Mouse (Mus musculus) heart, embryonic 11.5 days (tissue): ENCODE data around the gene Nsg2. TPM values are rescaled to one million over a fixed set of nuclear protein-coding genes. Genes with fewer than 3 reads are reported as not detected.

Source experiments
- ATAC-seq: fragments of 200-750 bp; cut with Nextera tagmentation; replicated peaks from 2 replicates; pipeline ENCODE4 v1.8.0; 2017; ENCODE audit warnings: moderate library complexity; ENCODE audit not compliant: insufficient number of reproducible peaks, low FRiP score, low TSS enrichment
- H3K27ac ChIP-seq: fragments of 300-500 bp; sonication (generic); 2 replicates; pipeline ENCODE4 v1.5.1; 2014; ENCODE audit warnings: mild to moderate bottlenecking, low read depth, low read length
- H3K27me3 ChIP-seq: fragments of 300-500 bp; sonication (generic); 2 replicates; pipeline ENCODE4 v1.6.1; 2014; ENCODE audit warnings: mild to moderate bottlenecking, low read length, mixed read lengths; ENCODE audit not compliant: control insufficient read depth, insufficient read depth
- H3K36me3 ChIP-seq: fragments of 300-500 bp; sonication (generic); 2 replicates; pipeline ENCODE4 v1.6.1; 2014; ENCODE audit warnings: mild to moderate bottlenecking, low read length, moderate library complexity, mixed read lengths; ENCODE audit not compliant: control insufficient read depth, insufficient read depth
- H3K4me1 ChIP-seq: fragments of 300-500 bp; sonication (generic); 2 replicates; pipeline ENCODE4 v1.6.1; 2014; ENCODE audit warnings: low read length; ENCODE audit not compliant: control insufficient read depth, insufficient read depth
- H3K4me2 ChIP-seq: fragments of 300-500 bp; sonication (generic); 2 replicates; pipeline ENCODE4 v1.6.1; 2014; ENCODE audit warnings: mild to moderate bottlenecking, moderate library complexity
- H3K4me3 ChIP-seq: fragments of 300-500 bp; sonication (generic); 2 replicates; pipeline ENCODE4 v1.5.1; 2014; ENCODE audit warnings: low read depth, low read length
- H3K9ac ChIP-seq: fragments of 300-500 bp; sonication (generic); 2 replicates; pipeline ENCODE4 v1.6.1; 2014; ENCODE audit warnings: mild to moderate bottlenecking, low read depth, low read length, moderate library complexity
- H3K9me3 ChIP-seq: fragments of 300-500 bp; sonication (generic); replicated peaks from 2 replicates; pipeline ENCODE4 v1.6.1; 2016; ENCODE audit warnings: low read length; ENCODE audit not compliant: control insufficient read depth
- WGBS: fragments of 180-500 bp; shearing (Covaris S2); extraction: QIAGEN DNeasy Blood & Tissue Kit; methylation state at CpG from one replicate; pipeline ENCODE4 v1.1.7; 2014; ENCODE audit not compliant: insufficient replicate concordance; 5-methylcytosine and 5-hydroxymethylcytosine counted together
- polyA plus RNA-seq: library from polyadenylated mRNA; unstranded; fragments of >200 nt; fragmentation: Nextera tagmentation; extraction: Ambion mirVana; gene quantifications from 2 replicates; pipeline ENCODE4 v1.2.1, GENCODE M21; 2014

The Nsg2 gene
- polyA plus RNA-seq, 1 experiment from 2014 or later: 0.82 TPM

DNA sequence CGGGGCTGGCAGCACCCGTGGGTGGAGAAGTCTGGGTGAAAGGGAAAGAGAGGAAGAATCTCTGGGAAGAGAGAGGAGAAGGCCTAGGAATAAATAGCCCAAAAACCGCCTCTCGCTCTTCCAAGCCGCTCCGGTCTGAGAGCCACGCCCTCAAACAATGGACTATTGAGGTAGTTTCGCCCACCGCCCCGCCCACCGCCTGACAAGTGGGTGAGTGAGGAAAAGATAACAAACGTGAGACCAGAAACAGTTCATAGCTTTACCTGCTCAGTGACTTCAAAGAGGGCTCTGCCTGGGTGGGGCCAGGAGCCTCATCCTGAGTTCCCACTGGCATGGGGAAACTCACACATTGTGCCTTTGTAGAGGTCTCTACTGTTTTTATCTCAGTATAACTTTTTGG lies 102.7 kb downstream of the Nsg2 start:
- peak overlapping the region; percentile 11; the same call in 1 of the 2 replicates for H3K4me3 ChIP-seq
- peak overlapping the region; percentile 58 for H3K4me2 ChIP-seq
- no peaks in the 10 kb centered on the region for H3K36me3 ChIP-seq
- peaks cover 7% of the 10 kb centered on the region; the same call in 1 of the 2 replicates for H3K4me1 ChIP-seq
- ATAC-seq: no peak
- peak overlapping the region; percentile 54; the same call in 1 of the 2 replicates for H3K9ac ChIP-seq
- WGBS: 15% methylated on average over 12 of the region's 12 CpGs
- no peaks in the 10 kb centered on the region for H3K9me3 ChIP-seq
- H3K27ac ChIP-seq: no peak overlapping the region
- H3K27me3 ChIP-seq: 0 out of 2 replicates have a peak, but pooled peaks cover 2% of the 10 kb centered on the region

DNA sequence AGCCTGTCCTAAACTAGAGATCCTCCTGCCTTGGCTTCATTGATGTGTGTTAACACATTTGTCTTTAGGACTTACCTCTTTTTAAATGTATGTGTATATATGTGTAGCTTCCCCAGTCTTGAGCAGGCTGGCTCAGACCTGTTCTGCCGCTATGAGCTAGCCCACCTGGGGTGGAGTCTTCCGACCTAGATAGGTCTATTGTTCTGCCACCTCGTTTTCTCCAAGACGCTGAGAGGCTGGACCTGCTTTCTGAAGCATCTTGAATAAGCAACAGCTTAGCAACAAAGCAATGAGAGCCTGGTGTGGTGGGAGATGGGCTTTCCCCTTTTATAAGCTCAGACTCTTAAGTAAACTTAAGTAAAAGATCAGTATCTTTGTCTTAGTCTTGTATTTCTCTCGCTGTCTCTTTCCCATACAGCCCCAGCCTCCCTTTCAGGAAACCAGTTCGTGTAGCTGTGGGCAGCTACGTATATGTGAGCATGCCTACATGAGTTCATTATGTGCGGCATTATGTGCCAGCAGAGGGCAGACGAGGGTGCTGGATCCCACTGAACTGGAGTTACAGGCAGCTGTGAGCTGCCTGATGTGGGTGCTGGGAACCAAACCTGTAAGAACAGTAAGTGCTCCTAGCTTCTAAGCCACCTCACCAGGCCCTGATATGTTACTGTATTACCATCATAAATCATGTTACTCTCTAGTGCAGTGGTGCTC lies 104.3 kb downstream of the Nsg2 start:
- Histone ChIP-seq H3K36me3 (no peaks in the 10 kb centered on the region), H3K4me2 (no peak overlapping the region), H3K4me1 (peaks cover 7% of the 10 kb centered on the region; the same call in 1 of the 2 replicates), H3K9me3 (no peaks in the 10 kb centered on the region), H3K9ac (no peak overlapping the region), H3K4me3 (no peak overlapping the region), H3K27ac (no peak overlapping the region), H3K27me3 (0 out of 2 replicates have a peak, but pooled peaks cover 2% of the 10 kb centered on the region)
- WGBS: 63% methylated on average over 9 of the region's 9 CpGs
- no peak for ATAC-seq

DNA sequence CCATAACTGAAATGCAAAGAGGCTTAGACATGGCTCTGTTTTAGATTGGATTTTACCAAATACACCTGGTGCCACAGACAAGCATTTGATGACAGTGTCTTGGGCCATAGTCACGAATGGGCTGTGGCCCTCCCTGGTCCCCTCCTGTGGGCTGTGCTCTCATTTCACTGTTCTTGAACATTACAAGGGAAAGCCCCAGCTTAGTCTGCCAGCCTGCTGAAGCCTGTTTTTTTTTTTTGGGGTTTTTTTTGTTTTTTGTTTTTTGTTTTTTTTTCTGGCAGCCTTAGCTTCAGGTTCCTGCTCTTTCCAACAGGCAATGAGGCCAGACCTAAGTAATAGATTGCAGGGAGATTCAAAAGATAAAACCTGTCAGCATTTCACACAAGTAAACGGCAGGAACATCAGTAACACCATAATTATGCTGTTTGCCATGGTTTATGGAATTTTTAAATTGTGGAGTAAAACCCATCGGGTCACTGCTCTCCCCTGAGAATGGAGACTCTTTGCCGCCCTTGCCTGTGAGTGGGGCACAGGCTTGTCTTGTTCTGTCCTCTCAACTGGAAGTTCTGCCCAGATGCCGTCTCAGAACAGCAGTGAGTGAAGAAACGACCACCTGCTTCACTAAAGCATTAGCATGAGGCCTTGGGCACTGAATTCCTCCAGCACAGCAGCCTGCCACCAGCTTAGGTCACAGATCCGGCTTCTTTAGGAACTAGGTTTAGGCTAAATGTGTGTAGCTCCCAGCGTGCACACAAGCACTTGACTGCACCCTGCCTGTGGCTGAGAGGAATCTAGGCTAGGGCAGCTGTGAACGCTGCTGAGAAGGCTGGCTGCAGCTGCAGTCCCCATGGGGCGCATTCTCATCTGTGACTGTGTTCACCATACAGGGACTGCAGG lies 105.7 kb downstream of the Nsg2 start:
- Histone ChIP-seq H3K27ac (no peak overlapping the region), H3K36me3 (no peaks in the 10 kb centered on the region), H3K9me3 (no peaks in the 10 kb centered on the region), H3K4me3 (no peak overlapping the region), H3K9ac (no peak overlapping the region), H3K27me3 (0 out of 2 replicates have a peak, but pooled peaks cover 1% of the 10 kb centered on the region), H3K4me1 (peaks cover 7% of the 10 kb centered on the region; the same call in 1 of the 2 replicates), H3K4me2 (no peak overlapping the region)
- 42% methylated on average over 10 of the region's 10 CpGs for WGBS
- no peak for ATAC-seq

DNA sequence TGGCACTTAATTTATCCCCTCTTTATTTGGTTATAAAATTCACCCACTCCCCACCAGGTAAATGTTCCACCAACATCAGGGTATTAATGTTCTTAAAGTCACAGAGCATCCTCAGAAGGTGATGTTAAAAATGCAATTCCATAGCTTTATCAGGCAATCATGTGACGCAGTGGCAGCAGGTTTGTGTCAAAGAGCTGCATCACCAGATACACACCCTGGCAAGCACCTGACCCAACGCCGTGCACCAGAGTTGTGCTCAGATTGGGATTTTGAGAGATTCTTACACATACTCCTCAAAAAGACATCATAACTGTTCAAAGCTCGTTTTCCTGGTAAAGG lies 106.4 kb downstream of the Nsg2 start:
- Histone ChIP-seq H3K27me3 (no peaks in the 10 kb centered on the region), H3K9ac (no peak overlapping the region), H3K9me3 (no peaks in the 10 kb centered on the region), H3K4me2 (no peak overlapping the region), H3K4me1 (peaks cover 7% of the 10 kb centered on the region; the same call in 1 of the 2 replicates), H3K27ac (no peak overlapping the region), H3K36me3 (no peaks in the 10 kb centered on the region), H3K4me3 (no peak overlapping the region)
- ATAC-seq: no peak
- WGBS: 76% methylated on average over 4 of the region's 4 CpGs

DNA sequence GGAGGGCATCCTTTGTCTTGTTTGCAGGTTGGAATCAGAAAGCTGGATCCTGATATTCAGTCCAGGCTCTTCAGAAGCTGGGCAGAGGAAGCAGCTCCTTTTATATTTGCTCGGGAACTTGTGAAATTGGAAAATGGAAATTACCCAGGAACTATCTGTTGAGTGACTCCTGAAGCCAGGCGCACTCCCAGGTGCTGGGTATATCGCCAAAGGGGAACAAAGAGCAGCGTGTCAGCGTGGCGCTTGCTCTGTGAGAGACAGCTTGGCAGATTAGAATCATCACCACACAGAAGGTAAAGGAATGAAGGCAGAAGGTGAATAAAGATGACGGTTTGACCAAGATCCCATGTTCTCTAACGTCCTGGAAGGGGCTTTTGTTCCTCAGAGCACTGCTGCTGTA lies 108.2 kb downstream of the Nsg2 start:
- H3K4me1 ChIP-seq: no peaks in the 10 kb centered on the region
- H3K36me3 ChIP-seq: no peaks in the 10 kb centered on the region
- H3K27ac ChIP-seq: no peak overlapping the region
- ATAC-seq: no peak
- H3K27me3 ChIP-seq: no peaks in the 10 kb centered on the region
- H3K4me2 ChIP-seq: no peak overlapping the region
- H3K9ac ChIP-seq: no peak overlapping the region
- 72% methylated on average over 8 of the region's 8 CpGs for WGBS
- no peaks in the 10 kb centered on the region for H3K9me3 ChIP-seq
- H3K4me3 ChIP-seq: no peak overlapping the region

Other genes with a start within 250 kb of the Nsg2 start
- 15.5 and 18.9 TPM in 2 replicates for gene Cpeb4, start 128.3 kb upstream of the Nsg2 start, polyA plus RNA-seq
- gene 4930524B15Rik, start 34.9 kb upstream of the Nsg2 start, polyA plus RNA-seq: 0.26 TPM in 1 of 2 replicates, not detected in the other
- gene Il9r, start 199.8 kb downstream of the Nsg2 start, polyA plus RNA-seq: not detected in 2 replicates
- 59.6 and 72.2 TPM in 2 replicates for gene Snrnp25, start 205.0 kb downstream of the Nsg2 start, polyA plus RNA-seq
- 28.2 and 30.3 TPM in 2 replicates for gene Rhbdf1, start 221.8 kb downstream of the Nsg2 start, polyA plus RNA-seq
- gene Mpg, start 226.0 kb downstream of the Nsg2 start, polyA plus RNA-seq: 22.0 and 22.5 TPM in 2 replicates